Comparison of ENCODE assay signal across 8 mouse cellular contexts in genomic region chr3:127780021-127780644, GRCm38 (mm10). TPM values are rescaled to one million over a fixed set of nuclear protein-coding genes. Genes with fewer than 3 reads are reported as not detected.
DNase-seq lines count a peak whose midpoint lies in the region; ATAC-seq and TF ChIP-seq lines count a peak whose summit lies in the region.

Gene Alpk1, minus strand, starts transcription at chr3:127780527.

- peak within 1 kb of the TSS; percentile 36 for H3K4me3 ChIP-seq in embryonic facial prominence, embryonic 11.5 days (ENCODE audit: low read depth, low read length)
- peak within 1 kb of the TSS; percentile 45 for H3K4me3 ChIP-seq in liver, embryonic 11.5 days (ENCODE audit: low read depth, low read length)
- H3K4me3 ChIP-seq in myocyte, result peak within 1 kb of the TSS; percentile 36
- peak within 1 kb of the TSS; percentile 54 for H3K4me3 ChIP-seq in stomach, postnatal 0 days (ENCODE audit: low read depth, low read length)

- under 1% methylated on average over 24 of the region's 24 CpGs for WGBS in embryonic facial prominence, embryonic 11.5 days
- 3% methylated on average over 24 of the region's 24 CpGs for WGBS in liver, embryonic 11.5 days
- WGBS in stomach, postnatal 0 days, result under 1% methylated on average over 24 of the region's 24 CpGs

- TF ChIP-seq POLR2A in myocyte (IDR thresholded peaks at IDR 0.05; ENCODE audit: insufficient read length, low read depth), result no peak

- H3K27ac ChIP-seq in embryonic facial prominence, embryonic 11.5 days (replicated peaks; ENCODE audit: low read depth, low read length), result no peak within 1 kb of the TSS
- no peak within 1 kb of the TSS for H3K27ac ChIP-seq in liver, embryonic 11.5 days (ENCODE audit: low read depth, low read length)
- H3K27ac ChIP-seq in stomach, postnatal 0 days (replicated peaks), result peak within 1 kb of the TSS; percentile 83

- no peak for TF ChIP-seq EP300 in stomach, postnatal 0 days (optimal IDR thresholded peaks at IDR 0.05)

- no peak within 1 kb of the TSS for H3ac ChIP-seq in myocyte (ENCODE audit: control insufficient read depth, insufficient read length)

- peak within 1 kb of the TSS; percentile 50 for H3K9ac ChIP-seq in embryonic facial prominence, embryonic 11.5 days (replicated peaks; ENCODE audit: low read length)
- H3K9ac ChIP-seq in liver, embryonic 11.5 days (ENCODE audit: low read depth, low read length), result peak within 1 kb of the TSS; percentile 39; the same call in 1 of the 2 replicates
- peak within 1 kb of the TSS; percentile 55 for H3K9ac ChIP-seq in stomach, postnatal 0 days (ENCODE audit: low read length)

- ATAC-seq in embryonic facial prominence, embryonic 11.5 days (replicated peaks; ENCODE audit: insufficient number of reproducible peaks, low FRiP score, low TSS enrichment, low read depth), result peak; percentile 78
- ATAC-seq in liver, embryonic 11.5 days (replicated peaks; ENCODE audit: low FRiP score), result peak; percentile 82
- ATAC-seq in stomach, postnatal 0 days (ENCODE audit: low FRiP score, low TSS enrichment), result peak; percentile 96

- H3K4me2 ChIP-seq in embryonic facial prominence, embryonic 11.5 days (ENCODE audit: low read depth, low read length), result peak within 1 kb of the TSS; percentile 60
- peak within 1 kb of the TSS; percentile 69 for H3K4me2 ChIP-seq in liver, embryonic 11.5 days
- peak within 1 kb of the TSS; percentile 85 for H3K4me2 ChIP-seq in myocyte (ENCODE audit: low read depth)
- H3K4me2 ChIP-seq in stomach, postnatal 0 days (replicated peaks; ENCODE audit: low read depth), result peak within 1 kb of the TSS; percentile 69

- H3K27me3 ChIP-seq in embryonic facial prominence, embryonic 11.5 days (ENCODE audit: control insufficient read depth, insufficient read depth, low read length), result no peaks in the 10 kb centered on the region
- H3K27me3 ChIP-seq in liver, embryonic 11.5 days (replicated peaks; ENCODE audit: control insufficient read depth, insufficient read depth, low read length), result no peaks in the 10 kb centered on the region
- H3K27me3 ChIP-seq in myocyte (ENCODE audit: control insufficient read depth, insufficient read depth, insufficient read length), result no peaks in the 10 kb centered on the region
- no peaks in the 10 kb centered on the region for H3K27me3 ChIP-seq in stomach, postnatal 0 days (ENCODE audit: control insufficient read depth, insufficient read depth, low read length)

- TF ChIP-seq CTCF in stomach, postnatal 0 days (IDR thresholded peaks at IDR 0.05; ENCODE audit: low read depth), result peak; percentile 74

- H3K36me3 ChIP-seq in embryonic facial prominence, embryonic 11.5 days (replicated peaks; ENCODE audit: control insufficient read depth, insufficient read depth, low read depth, low read length), result no peaks in the 10 kb centered on the region
- no peaks in the 10 kb centered on the region for H3K36me3 ChIP-seq in liver, embryonic 11.5 days (ENCODE audit: control insufficient read depth, insufficient read depth, low read length)
- H3K36me3 ChIP-seq in myocyte (ENCODE audit: control insufficient read depth, insufficient read depth), result no peaks in the 10 kb centered on the region
- H3K36me3 ChIP-seq in stomach, postnatal 0 days (ENCODE audit: control insufficient read depth, insufficient read depth, low read length), result no peaks in the 10 kb centered on the region

- peak; percentile 42 to 49 for DNase-seq in left cerebral cortex, adult 18-20 months (ENCODE audit: low spot score in 2 of 2)
- DNase-seq in left cerebral cortex, adult 11 months (ENCODE audit: low spot score), result no peak
- peak; percentile 79 for DNase-seq in embryonic facial prominence, embryonic 11.5 days (ENCODE audit: low spot score)
- peak; percentile 87 to 93 for DNase-seq in heart, adult 9 months (ENCODE audit: low spot score in 2 of 2)
- DNase-seq in kidney, adult 9 months, result peak; percentile 82
- peak; percentile 71 for DNase-seq in liver, embryonic 11.5 days (ENCODE audit: low spot score)
- peak; percentile 85 for DNase-seq in stomach, postnatal 0 days (ENCODE audit: low spot score)

- H3K4me1 ChIP-seq in embryonic facial prominence, embryonic 11.5 days (ENCODE audit: control insufficient read depth, insufficient read depth, low read length), result no peaks in the 10 kb centered on the region
- H3K4me1 ChIP-seq in liver, embryonic 11.5 days (replicated peaks; ENCODE audit: control insufficient read depth, insufficient read depth, low read length), result no peaks in the 10 kb centered on the region
- no peaks in the 10 kb centered on the region for H3K4me1 ChIP-seq in stomach, postnatal 0 days (replicated peaks; ENCODE audit: control insufficient read depth, insufficient read depth)

- H3K79me2 ChIP-seq in myocyte (ENCODE audit: control insufficient read depth, insufficient read depth), result no peaks in the 10 kb centered on the region

- H3K9me3 ChIP-seq in embryonic facial prominence, embryonic 11.5 days (replicated peaks; ENCODE audit: control insufficient read depth, low read length), result no peaks in the 10 kb centered on the region
- H3K9me3 ChIP-seq in liver, embryonic 11.5 days (ENCODE audit: control insufficient read depth, low read length), result no peaks in the 10 kb centered on the region
- no peaks in the 10 kb centered on the region for H3K9me3 ChIP-seq in stomach, postnatal 0 days (ENCODE audit: control insufficient read depth, low read length)

TF ChIP-seq in myocyte, 11 proteins besides CTCF, POLR2A, EP300 and RAD21:
- peak; percentile 66 for TF ChIP-seq SRF (IDR thresholded peaks at IDR 0.05; ENCODE audit: control insufficient read depth, insufficient read length, low read depth)
- TF ChIP-seq E2F4 (IDR thresholded peaks at IDR 0.05; ENCODE audit: insufficient read depth), result no peak
- peak; percentile 36 for TF ChIP-seq MAX (IDR thresholded peaks at IDR 0.05; ENCODE audit: low read depth)

RNA-seq across cellular contexts. Expression of gene Alpk1, which starts in this region (rescaled TPM):
- 1 to 10 TPM; 5.8 to 6.1 TPM for total RNA-seq in left cerebral cortex, adult 18-20 months (2021)
- polyA plus RNA-seq in embryonic facial prominence, embryonic 11.5 days (2014; fragmentation: Nextera tagmentation; extraction: Ambion mirVana), result 0.60 and 1.1 TPM in 2 replicates
- 0.92 and 1.1 TPM in 2 replicates for polyA plus RNA-seq in liver, embryonic 11.5 days (2014; fragmentation: Nextera tagmentation; extraction: Ambion mirVana)
- 1.8 TPM for polyA plus RNA-seq in myocyte (2012; fragmentation: generic; extraction: Trizol)
- 1.2 and 1.5 TPM in 2 replicates for polyA plus RNA-seq in stomach, postnatal 0 days (2015; fragmentation: Nextera tagmentation; extraction: Ambion mirVana)
